Mouse (Mus musculus): ENCODE results near the gene Gm27027.

Gene Gm27027

GRCm38 (mm10) chr2:93976436-93977252 is 19.5 kb downstream of the Gm27027 start:
- DNase-seq (ENCODE audit: low spot score in 2 of 2), result peak; percentile 55 to 66

GRCm38 (mm10) chr2:93975526-93976435 is 20.4 kb downstream of the Gm27027 start:
- DNase-seq (ENCODE audit: low spot score in 2 of 2), result no peak

- no peak for DNase-seq (ENCODE audit: low spot score in 2 of 2)
Measured at GRCm38 (mm10) chr2:93975041-93975440, 21.1 kb downstream of the Gm27027 start.

- DNase-seq (ENCODE audit: low spot score in 2 of 2), result no peak
Measured at GRCm38 (mm10) chr2:93971647-93972046, 24.5 kb downstream of the Gm27027 start.

GRCm38 (mm10) chr2:93964494-93965160 is 31.5 kb downstream of the Gm27027 start:
- peak in 1 of 2 experiments; percentile 39 for DNase-seq (ENCODE audit: low spot score in 2 of 2)

DNA sequence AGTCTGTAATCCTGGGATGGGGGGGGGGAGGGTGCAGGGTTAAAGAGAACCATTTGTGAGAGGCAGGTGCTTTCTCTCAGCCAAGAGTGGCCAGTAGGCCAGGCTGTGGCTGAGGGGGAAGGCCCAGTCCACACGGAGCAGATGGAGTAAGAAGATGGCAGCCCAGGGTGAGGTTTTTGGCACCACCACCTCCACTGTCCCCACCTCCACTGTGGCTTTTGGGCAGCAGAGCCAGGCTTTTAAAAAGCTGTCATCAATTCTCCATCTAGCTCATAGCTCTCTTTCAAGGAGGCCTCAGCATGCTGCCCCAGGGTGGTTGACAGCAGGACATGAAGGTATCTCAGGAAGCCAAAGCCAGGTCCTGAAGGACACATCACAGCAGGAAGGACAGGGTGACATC is 32.4 kb downstream of the Gm27027 start:
- DNase-seq (ENCODE audit: low spot score in 2 of 2), result no peak

DNA sequence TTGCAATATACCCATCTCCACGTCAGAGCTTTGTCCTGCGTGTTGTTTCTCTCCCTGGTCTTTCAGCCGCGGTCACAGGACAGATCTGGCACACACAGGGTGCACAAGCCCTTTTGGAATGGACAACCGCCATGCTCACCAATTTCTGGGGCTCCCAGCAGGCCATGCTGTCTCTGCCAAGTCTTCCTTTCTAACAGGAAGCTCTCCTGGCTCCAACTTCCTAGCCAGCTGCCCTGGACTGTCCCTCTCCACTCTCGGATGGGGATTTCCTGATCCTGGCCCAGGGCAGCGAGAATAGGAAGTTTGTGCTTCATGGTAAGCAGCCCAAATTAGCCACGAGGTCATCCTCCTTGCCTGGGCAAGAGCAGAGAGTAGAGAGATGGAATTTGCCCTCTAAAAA is 34.4 kb downstream of the Gm27027 start:
- no peak for DNase-seq (ENCODE audit: low spot score in 2 of 2)

GRCm38 (mm10) chr2:93959346-93959745 is 36.8 kb downstream of the Gm27027 start:
- DNase-seq (ENCODE audit: low spot score in 2 of 2), result no peak

DNA sequence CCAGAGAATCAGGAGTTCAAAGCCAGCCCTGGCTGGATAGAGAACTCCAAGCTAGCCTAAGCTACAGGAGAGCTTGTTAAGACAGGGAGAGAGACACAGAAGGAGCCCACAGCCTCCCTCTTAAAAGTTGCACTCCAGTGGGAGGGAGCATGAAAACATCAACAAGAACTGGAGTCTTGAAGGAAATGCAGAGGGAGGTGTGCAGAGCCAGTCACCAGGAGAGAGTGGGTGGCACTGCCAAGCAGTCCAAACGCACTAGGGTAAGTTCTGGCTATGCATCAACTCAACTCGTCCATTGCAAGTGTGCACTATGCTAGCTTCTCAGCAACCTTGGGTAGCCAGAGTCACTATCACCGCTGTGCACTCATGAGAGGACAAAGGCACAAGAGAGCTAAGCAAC is 37.9 kb downstream of the Gm27027 start:
- peak in 1 of 2 experiments; percentile 35 for DNase-seq (ENCODE audit: low spot score in 2 of 2)

DNA sequence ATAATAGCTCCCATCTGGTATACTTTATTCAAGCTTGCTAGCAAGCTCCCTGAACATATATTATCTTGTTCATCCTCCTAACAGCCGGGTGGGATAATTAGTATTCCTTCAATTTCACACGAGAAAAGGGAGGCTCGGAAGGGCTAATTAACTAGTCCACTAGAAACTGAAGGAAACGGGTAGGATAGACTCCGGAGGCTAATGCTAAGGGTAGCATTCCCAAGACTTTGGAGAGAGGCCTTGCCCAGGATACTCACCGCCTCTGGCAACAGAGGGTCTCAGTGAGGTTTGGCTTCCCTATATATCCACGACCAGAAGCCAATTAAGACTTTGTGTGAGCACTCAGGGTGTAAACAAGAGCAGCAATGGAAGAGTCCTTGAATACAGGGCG is 38.4 kb downstream of the Gm27027 start:
- DNase-seq (ENCODE audit: low spot score in 2 of 2), result no peak

GRCm38 (mm10) chr2:93956908-93957784 is 39.0 kb downstream of the Gm27027 start, which contains the start of gene Gm13889:
Gm13889 (minus strand) TSS chr2:93957201.
- peak; percentile 82 to 85 for DNase-seq (ENCODE audit: low spot score in 2 of 2)

GRCm38 (mm10) chr2:93956331-93956801 is 39.8 kb downstream of the Gm27027 start:
- peak; percentile 62 to 69 for DNase-seq (ENCODE audit: low spot score in 2 of 2)

DNA sequence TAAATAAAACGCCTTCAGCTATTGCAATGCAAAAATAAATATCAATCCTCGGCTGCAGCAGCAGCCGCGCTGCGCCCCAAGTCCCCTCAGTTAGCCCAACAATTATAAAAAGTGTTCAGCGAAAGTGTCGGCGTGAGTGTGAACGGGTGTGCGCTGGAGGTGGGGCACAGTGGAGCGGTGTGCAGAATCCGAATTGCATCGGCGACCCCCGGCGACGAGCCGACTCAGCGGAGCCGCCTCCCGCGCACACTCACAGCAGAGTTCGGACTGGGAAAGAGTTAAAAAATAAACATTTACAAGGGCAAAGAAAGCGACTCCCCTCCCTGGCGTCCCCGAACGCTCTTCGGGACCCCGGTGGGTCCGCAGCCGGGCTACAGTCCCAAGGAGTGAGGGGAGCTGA is 40.3 kb downstream of the Gm27027 start:
- DNase-seq (ENCODE audit: low spot score in 2 of 2), result no peak

DNA sequence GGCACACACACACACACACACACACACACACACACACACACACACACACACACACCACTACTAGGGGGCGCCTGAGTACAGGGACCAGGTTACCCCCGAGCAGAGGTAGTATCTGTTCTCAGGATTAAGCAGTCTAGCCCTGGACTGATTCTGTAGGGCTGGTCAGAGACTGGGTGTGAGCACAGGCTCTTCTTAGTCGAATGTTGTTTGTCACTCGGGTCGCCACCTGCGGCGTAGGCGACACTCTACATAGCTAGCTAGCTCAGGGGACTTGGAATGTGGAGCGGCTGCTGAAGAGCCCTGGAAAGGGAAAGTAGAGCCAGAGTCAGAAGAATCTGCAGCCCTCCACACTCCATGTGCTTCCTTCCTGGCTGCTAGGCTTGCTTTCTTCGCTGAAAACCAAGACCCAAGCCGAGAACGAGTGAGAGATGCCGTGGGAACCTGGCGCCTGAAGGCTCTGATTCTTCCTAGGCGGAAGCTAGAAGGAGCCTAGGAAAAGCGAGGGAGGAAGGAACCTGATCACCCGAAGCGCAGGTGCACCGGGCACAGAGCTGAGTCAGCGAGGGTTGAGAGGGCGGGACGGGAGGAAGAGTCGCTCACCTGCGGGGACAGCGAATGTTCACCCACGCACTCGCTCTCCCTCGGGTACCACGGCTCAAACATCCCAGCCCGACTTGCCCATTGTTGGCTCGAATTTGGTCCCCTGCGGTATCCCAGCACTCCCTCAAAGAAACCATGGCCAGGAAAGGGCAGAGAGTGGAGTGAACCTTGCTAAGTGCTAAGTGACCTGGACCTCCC is 41.2 kb downstream of the Gm27027 start:
- DNase-seq (ENCODE audit: low spot score in 2 of 2), result peak; percentile 46 to 58

GRCm38 (mm10) chr2:93953726-93954125 is 42.4 kb downstream of the Gm27027 start:
- DNase-seq (ENCODE audit: low spot score in 2 of 2), result no peak

- DNase-seq (ENCODE audit: low spot score in 2 of 2), result no peak
Measured at GRCm38 (mm10) chr2:93946976-93947375, 49.2 kb downstream of the Gm27027 start.

DNA sequence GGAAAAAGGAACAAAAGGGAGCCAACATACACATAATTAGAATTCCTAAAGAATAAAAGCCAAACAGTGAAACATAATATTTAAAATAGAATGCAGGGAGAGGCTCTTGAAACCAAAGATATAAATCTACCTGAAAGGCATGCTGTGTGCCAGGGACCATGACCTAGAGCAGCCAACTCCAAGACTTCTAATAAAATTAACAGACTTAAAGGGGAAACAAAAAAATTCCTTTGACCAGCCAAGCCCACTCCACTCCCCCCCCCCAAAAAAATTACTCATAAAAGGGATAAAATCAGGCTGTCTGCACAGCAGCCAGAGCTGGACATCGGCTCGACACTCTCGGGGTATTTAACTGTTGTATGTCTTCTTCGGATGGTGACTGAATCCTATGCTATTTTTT is 51.3 kb downstream of the Gm27027 start:
- no peak for DNase-seq (ENCODE audit: low spot score in 2 of 2)

- DNase-seq (ENCODE audit: low spot score in 2 of 2), result no peak
Measured at GRCm38 (mm10) chr2:93944099-93944498, 52.1 kb downstream of the Gm27027 start.

- DNase-seq (ENCODE audit: low spot score in 2 of 2), result no peak
Measured at GRCm38 (mm10) chr2:93941670-93942069, 54.5 kb downstream of the Gm27027 start.

GRCm38 (mm10) chr2:93938534-93938933 is 57.6 kb downstream of the Gm27027 start:
- DNase-seq (ENCODE audit: low spot score in 2 of 2), result no peak
